Mouse (Mus musculus): ENCODE results near the gene Psap. TPM values are rescaled to one million over a fixed set of nuclear protein-coding genes. Genes with fewer than 3 reads are reported as not detected.

Psap gene
- total RNA-seq, 2 experiments from 2014 or later = 806 to 812 TPM

DNA sequence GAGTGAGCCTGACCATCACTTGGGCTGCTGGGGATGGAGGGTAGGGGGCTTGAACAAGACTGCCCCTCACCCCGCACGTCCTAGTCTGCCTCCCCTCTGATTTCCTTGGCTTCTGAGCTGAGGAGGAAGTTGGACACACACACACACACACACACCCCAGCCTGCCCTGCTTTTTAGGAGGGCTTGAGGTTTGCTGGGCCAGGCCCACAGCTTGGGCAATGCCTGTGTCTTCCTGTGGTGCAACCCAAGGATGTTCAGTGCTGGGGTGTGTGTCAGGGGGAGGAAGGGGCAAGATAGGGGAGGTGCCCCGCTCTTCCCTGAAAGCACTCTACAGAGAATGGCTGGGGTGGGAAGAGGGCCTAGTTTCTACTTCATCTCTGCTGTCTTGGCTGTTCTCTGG lies 66.7 kb downstream of the Psap start:
- DNase-seq = no peak
- intact Hi-C loops (cut with DNase I) = no loop called here

DNA sequence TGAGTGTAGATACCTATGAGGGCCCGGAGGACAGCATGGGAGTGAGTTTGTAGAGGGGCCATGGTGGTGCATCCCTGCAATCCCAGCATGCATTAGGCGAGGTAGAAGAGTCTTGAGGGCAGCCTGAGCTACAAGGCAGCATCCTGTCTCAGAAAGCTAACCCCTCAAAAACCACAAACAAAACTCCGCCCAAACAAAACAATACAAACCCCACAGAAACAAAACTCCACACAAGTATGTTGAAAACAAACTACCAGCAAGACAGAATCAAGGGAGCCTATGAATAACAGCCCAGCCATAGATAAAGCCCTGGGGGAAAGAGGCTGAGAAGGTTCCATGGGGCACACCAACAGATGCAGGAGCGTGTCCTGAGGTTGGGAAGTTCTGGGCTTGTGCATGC lies 68.6 kb downstream of the Psap start:
- intact Hi-C loops (cut with DNase I) = loop anchor here (2.0 to 5.0 kb wide), 3 partner anchors 36 to 63 kb away; no protein-coding TSS in a partner anchor
- DNase-seq = no peak

DNA sequence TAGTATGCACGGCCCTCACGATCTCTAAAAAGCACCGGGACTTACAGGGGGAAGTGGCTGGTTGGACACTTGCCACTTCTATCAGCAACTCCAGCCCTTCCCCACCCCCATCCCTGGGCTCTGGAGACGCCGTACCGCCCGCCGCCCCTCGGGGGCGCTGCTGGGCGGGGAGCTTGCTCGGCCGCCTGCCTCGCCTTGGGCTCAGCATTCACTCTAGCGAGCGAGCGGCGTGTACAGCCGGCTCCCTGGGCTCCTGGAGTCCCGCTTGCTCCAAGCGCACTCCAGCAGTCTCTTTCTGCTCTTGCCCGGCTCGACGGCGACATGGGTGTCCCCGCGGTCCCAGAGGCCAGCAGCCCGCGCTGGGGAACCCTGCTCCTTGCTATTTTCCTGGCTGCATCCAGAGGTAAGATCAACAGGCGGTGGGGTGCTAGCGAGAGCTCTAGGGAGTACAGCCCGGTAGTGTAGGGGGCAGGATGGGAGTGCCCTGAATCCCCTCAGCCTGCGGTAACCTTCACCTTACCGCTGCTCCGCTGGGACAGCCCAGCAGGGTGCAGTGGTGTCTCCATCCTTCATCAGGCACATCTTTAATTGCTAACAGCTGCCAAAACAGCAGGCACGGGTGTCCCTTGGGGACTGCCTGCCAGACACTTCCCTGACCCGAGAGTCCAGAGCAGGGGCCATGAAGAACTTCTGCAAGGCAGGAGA lies 69.4 kb downstream of the Psap start, which contains the start of gene Vsir:
Vsir (plus strand) TSS at position 151 of the 705 bp plus-strand sequence.
- intact Hi-C loops (cut with DNase I) = loop anchor here (2.0 to 5.0 kb wide), 3 partner anchors 35 to 62 kb away; no protein-coding TSS in a partner anchor
- DNase-seq = peak; percentile 87 to 91

DNA sequence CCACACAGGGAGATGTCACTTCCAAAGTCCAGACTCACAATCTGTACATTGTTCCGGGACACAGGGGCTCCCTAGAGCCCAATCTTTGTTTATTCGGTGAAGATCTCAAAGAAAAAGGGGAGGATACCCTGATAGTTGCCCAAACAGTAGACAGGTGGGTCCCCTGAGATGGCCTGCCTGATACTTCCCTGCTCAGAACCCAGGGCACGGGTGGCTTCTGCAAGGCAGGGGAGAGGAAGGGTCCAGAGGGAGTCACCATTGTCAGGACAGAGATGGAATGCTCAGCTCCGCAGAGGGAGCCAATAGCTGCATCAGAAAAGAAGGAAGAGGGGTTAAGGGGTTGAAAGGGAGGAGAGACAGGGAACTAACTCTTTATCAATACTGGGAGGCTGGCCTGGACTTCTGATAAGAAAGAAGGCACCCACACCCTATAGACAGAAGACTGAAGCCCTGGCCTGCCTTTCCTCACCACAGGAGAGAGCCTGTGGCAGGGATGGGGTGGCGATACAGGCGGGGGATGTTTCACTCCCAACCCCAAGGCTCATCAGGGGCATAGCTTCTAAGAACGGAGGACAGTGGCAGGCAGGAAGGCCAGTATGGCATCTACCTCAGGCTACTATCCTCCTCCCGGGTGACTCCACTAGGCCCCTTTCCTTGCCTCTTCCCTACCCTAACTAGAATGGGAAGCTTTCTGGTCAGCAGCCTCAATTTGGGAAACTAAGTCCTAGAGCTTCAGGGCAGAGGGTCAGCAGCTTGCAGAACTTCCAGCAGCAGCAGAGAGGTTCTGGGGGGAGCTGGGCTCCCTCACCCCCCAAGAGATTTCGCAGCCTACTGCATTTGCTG lies 70.6 kb downstream of the Psap start:
- no peak for DNase-seq
- intact Hi-C loops (cut with DNase I) = loop anchor here (2.0 to 5.0 kb wide), 3 partner anchors 34 to 61 kb away; no protein-coding TSS in a partner anchor

DNA sequence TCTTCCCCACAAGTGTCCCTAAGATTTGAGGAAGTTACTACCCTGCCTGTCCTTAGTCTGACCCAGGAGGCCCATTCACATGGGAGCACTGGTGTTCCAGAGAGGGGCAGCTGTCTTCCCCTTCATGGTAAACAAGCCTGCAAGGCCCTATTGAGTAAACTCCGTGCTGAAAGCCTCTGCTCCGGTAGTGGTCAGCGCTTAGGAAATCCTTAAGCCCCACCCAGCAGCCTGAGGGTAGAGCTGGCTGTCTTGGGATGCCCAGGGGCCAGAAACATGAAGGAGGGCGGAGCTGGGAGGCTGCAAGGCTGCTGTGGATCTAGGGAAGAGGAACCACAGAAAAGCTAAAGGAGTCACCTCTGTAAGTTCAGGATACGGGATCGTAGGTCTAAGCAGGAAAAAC lies 71.6 kb downstream of the Psap start:
- peak; percentile 57 to 67 for DNase-seq
- intact Hi-C loops (cut with DNase I) = loop anchor here (5.0 kb wide), 2 partner anchors 33 to 42 kb away; no protein-coding TSS in a partner anchor

GRCm38 (mm10) chr10:60349644-60350043 lies 72.2 kb downstream of the Psap start:
- no peak for DNase-seq
- intact Hi-C loops (cut with DNase I) = loop anchor here (5.0 kb wide), 2 partner anchors 33 to 42 kb away; no protein-coding TSS in a partner anchor

DNA sequence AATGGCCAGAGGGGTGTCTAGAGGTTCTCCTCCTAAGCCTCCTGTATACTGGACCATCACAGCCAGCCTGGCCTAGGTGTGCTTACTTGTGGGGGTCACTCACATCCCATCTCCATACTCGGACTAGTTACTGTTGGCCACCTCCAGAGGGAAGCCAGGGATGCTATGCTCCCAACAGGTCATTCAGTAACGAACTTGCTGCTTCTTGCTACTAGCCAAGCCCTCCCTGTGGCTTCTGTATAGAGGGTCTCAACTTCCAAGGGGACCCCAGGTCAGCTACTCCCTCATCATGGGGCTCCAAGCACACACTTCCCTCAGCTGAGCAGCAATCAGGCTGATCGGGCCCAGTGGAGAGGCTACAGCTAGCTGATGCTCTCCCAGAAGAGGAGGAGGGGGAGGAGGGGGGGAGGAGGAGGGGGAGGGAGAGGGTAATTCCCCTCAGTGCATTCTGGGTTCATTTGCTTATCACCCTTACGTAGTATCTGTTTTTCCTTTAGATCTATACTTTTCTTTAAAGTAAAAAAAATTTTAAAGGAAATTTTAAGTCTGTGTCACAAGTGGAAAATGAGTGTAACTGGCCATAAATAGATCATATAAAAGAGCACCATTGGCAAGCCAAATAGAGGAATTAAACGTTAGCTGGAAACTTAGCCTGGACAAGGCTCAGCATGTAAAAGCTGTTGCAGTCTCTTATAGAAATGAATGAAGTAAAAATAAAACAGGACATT lies 72.8 kb downstream of the Psap start:
- DNase-seq = no peak
- intact Hi-C loops (cut with DNase I) = no loop called here

- intact Hi-C loops (cut with DNase I) = no loop called here
- DNase-seq = peak; percentile 95 to 96
Observed at GRCm38 (mm10) chr10:60350805-60351167, 73.4 kb downstream of the Psap start.

- intact Hi-C loops (cut with DNase I) = no loop called here
- DNase-seq = no peak
Observed at GRCm38 (mm10) chr10:60351248-60351647, 73.8 kb downstream of the Psap start.

GRCm38 (mm10) chr10:60351761-60352455 lies 74.5 kb downstream of the Psap start:
- intact Hi-C loops (cut with DNase I) = no loop called here
- peak; percentile 79 to 80 for DNase-seq

Other genes starting within 250 kb of the Psap start
- gene Spock2, start 171.4 kb upstream of the Psap start, total RNA-seq (2021) = 10 to 100 TPM in 1 of 2 experiments, 1 to 10 TPM in 1; 8.8 to 11.0 TPM
- 1 to 10 TPM; 1.4 to 1.8 TPM for gene Chst3, start 58.4 kb upstream of the Psap start, total RNA-seq (2021)
- 10 to 100 TPM; 20.4 to 27.3 TPM for gene Vsir, start 69.2 kb downstream of the Psap start, total RNA-seq (2021)
- gene Gm17455, start 122.1 kb downstream of the Psap start, total RNA-seq (2021) = not detected

Measured in heart, postnatal 10 days (tissue).